Mouse (Mus musculus) forebrain, embryonic 13.5 days (tissue): Measurements from ENCODE around the gene Ccdc15. TPM values are rescaled to one million over a fixed set of nuclear protein-coding genes. Genes with fewer than 3 reads are reported as not detected.

Experiments
- ATAC-seq: fragments of 200-750 bp; cut with Nextera tagmentation; 2 replicates; pipeline ENCODE4 v1.8.0; 2017
- H3K27ac ChIP-seq: fragments of 300-500 bp; sonication (generic); 2 replicates; pipeline ENCODE4 v1.5.1; 2015; ENCODE audit warnings: inconsistent platforms, mild to moderate bottlenecking, moderate library complexity
- H3K27me3 ChIP-seq: fragments of 300-500 bp; sonication (generic); 2 replicates; pipeline ENCODE4 v1.6.1; 2015; ENCODE audit warnings: mild to moderate bottlenecking, inconsistent platforms
- H3K36me3 ChIP-seq: fragments of 300-500 bp; sonication (generic); 2 replicates; pipeline ENCODE4 v1.6.1; 2015; ENCODE audit warnings: mild to moderate bottlenecking, inconsistent platforms; ENCODE audit not compliant: poor library complexity, severe bottlenecking
- H3K4me1 ChIP-seq: fragments of 300-500 bp; sonication (generic); 2 replicates; pipeline ENCODE4 v1.6.1; 2015; ENCODE audit warnings: inconsistent platforms
- H3K4me2 ChIP-seq: fragments of 300-500 bp; sonication (generic); 2 replicates; pipeline ENCODE4 v1.6.1; 2015; ENCODE audit warnings: inconsistent platforms, mild to moderate bottlenecking, moderate library complexity
- H3K4me3 ChIP-seq: fragments of 300-500 bp; sonication (generic); 2 replicates; pipeline ENCODE4 v1.5.1; 2015; ENCODE audit warnings: mild to moderate bottlenecking, inconsistent platforms
- H3K9ac ChIP-seq: fragments of 300-500 bp; sonication (generic); 2 replicates; pipeline ENCODE4 v1.6.1; 2015; ENCODE audit warnings: mild to moderate bottlenecking, inconsistent platforms
- H3K9me3 ChIP-seq: fragments of 300-500 bp; sonication (generic); replicated peaks from 2 replicates; pipeline ENCODE4 v1.6.1; 2016; ENCODE audit warnings: inconsistent platforms
- WGBS: fragments of 180-500 bp; shearing (Covaris S2); methylation state at CpG from one replicate; pipeline ENCODE4 v1.1.7; 2015; 5-methylcytosine and 5-hydroxymethylcytosine counted together
- polyA plus RNA-seq: library from polyadenylated mRNA; unstranded; fragments of >200 nt; fragmentation: Nextera tagmentation; extraction: Ambion mirVana; gene quantifications from 2 replicates; pipeline ENCODE4 v1.2.1, GENCODE M21; 2015

Gene Ccdc15
- polyA plus RNA-seq, 1 experiment from 2014 or later: 9.5 TPM

- H3K27me3 ChIP-seq: no peaks in the 10 kb centered on the region
- 40% methylated on average over 3 of the region's 3 CpGs for WGBS
- H3K4me3 ChIP-seq: no peak overlapping the region
- H3K4me2 ChIP-seq: no peak overlapping the region
- H3K9ac ChIP-seq: no peak overlapping the region
- no peaks in the 10 kb centered on the region for H3K9me3 ChIP-seq
- H3K36me3 ChIP-seq: no peaks in the 10 kb centered on the region
- H3K4me1 ChIP-seq: peaks cover 18% of the 10 kb centered on the region
- ATAC-seq: peak; percentile 84
- H3K27ac ChIP-seq: peak overlapping the region; percentile 48; the same call in 1 of the 2 replicates
These were observed 99.8 kb downstream of the Ccdc15 start for GRCm38 (mm10) chr9:37248381-37248906.

- peaks cover 18% of the 10 kb centered on the region for H3K4me1 ChIP-seq
- H3K9me3 ChIP-seq: no peaks in the 10 kb centered on the region
- H3K27me3 ChIP-seq: no peaks in the 10 kb centered on the region
- no peak overlapping the region for H3K9ac ChIP-seq
- H3K4me2 ChIP-seq: no peak overlapping the region
- no peak for ATAC-seq
- no peak overlapping the region for H3K4me3 ChIP-seq
- H3K27ac ChIP-seq: no peak overlapping the region
- H3K36me3 ChIP-seq: no peaks in the 10 kb centered on the region
These were observed 100.8 kb downstream of the Ccdc15 start for GRCm38 (mm10) chr9:37247429-37247828.

- Histone ChIP-seq H3K4me1 (peaks cover 18% of the 10 kb centered on the region), H3K9me3 (no peaks in the 10 kb centered on the region), H3K27ac (no peak overlapping the region), H3K9ac (no peak overlapping the region), H3K27me3 (no peaks in the 10 kb centered on the region), H3K4me2 (no peak overlapping the region), H3K4me3 (no peak overlapping the region), H3K36me3 (no peaks in the 10 kb centered on the region)
- no peak for ATAC-seq
- WGBS: 95% methylated on average over 1 of the region's 1 CpGs
These were observed 102.4 kb downstream of the Ccdc15 start for GRCm38 (mm10) chr9:37245810-37246209.

GRCm38 (mm10) chr9:37245404-37245803 is 102.8 kb downstream of the Ccdc15 start:
- Histone ChIP-seq H3K4me3 (no peak overlapping the region), H3K27me3 (no peaks in the 10 kb centered on the region), H3K4me1 (peaks cover 18% of the 10 kb centered on the region), H3K36me3 (no peaks in the 10 kb centered on the region), H3K27ac (no peak overlapping the region), H3K4me2 (no peak overlapping the region), H3K9me3 (no peaks in the 10 kb centered on the region), H3K9ac (no peak overlapping the region)
- 73% methylated on average over 2 of the region's 2 CpGs for WGBS
- no peak for ATAC-seq

GRCm38 (mm10) chr9:37244600-37244999 is 103.6 kb downstream of the Ccdc15 start:
- peaks cover 18% of the 10 kb centered on the region for H3K4me1 ChIP-seq
- H3K27ac ChIP-seq: no peak overlapping the region
- no peak overlapping the region for H3K9ac ChIP-seq
- H3K9me3 ChIP-seq: no peaks in the 10 kb centered on the region
- H3K4me3 ChIP-seq: no peak overlapping the region
- H3K4me2 ChIP-seq: no peak overlapping the region
- 70% methylated on average over 1 of the region's 1 CpGs for WGBS
- no peak for ATAC-seq
- no peaks in the 10 kb centered on the region for H3K36me3 ChIP-seq
- H3K27me3 ChIP-seq: no peaks in the 10 kb centered on the region

- no peak overlapping the region for H3K4me3 ChIP-seq
- no peak overlapping the region for H3K9ac ChIP-seq
- no peaks in the 10 kb centered on the region for H3K27me3 ChIP-seq
- H3K27ac ChIP-seq: no peak overlapping the region
- no peaks in the 10 kb centered on the region for H3K36me3 ChIP-seq
- H3K9me3 ChIP-seq: no peaks in the 10 kb centered on the region
- WGBS: 90% methylated on average over 3 of the region's 3 CpGs
- no peak overlapping the region for H3K4me2 ChIP-seq
- peaks cover 5% of the 10 kb centered on the region; the same call in 1 of the 2 replicates for H3K4me1 ChIP-seq
- ATAC-seq: no peak
These were observed 105.5 kb downstream of the Ccdc15 start for GRCm38 (mm10) chr9:37242764-37243163.

GRCm38 (mm10) chr9:37235951-37236737 is 112.1 kb downstream of the Ccdc15 start:
- 76% methylated on average over 4 of the region's 4 CpGs for WGBS
- no peak overlapping the region for H3K27ac ChIP-seq

GRCm38 (mm10) chr9:37232201-37233195 is 115.7 kb downstream of the Ccdc15 start:
- Histone ChIP-seq H3K4me1 (peaks cover 6% of the 10 kb centered on the region; the same call in 1 of the 2 replicates), H3K4me3 (no peak overlapping the region), H3K9me3 (no peaks in the 10 kb centered on the region), H3K27ac (no peak overlapping the region), H3K4me2 (no peak overlapping the region), H3K9ac (peak overlapping the region; percentile 31; the same call in 1 of the 2 replicates), H3K36me3 (no peaks in the 10 kb centered on the region), H3K27me3 (no peaks in the 10 kb centered on the region)
- ATAC-seq: no peak
- 64% methylated on average over 22 of the region's 22 CpGs for WGBS

More at GRCm38 (mm10) chr9:37235951-37236737, 112.1 kb downstream of the Ccdc15 start:
- Histone ChIP-seq H3K27me3 (no peaks in the 10 kb centered on the region), H3K4me1 (no peaks in the 10 kb centered on the region), H3K9me3 (no peaks in the 10 kb centered on the region), H3K4me3 (no peak overlapping the region), H3K4me2 (no peak overlapping the region), H3K36me3 (no peaks in the 10 kb centered on the region), H3K9ac (no peak overlapping the region)
- ATAC-seq: no peak

- Histone ChIP-seq H3K4me3 (no peak overlapping the region), H3K4me2 (no peak overlapping the region), H3K27me3 (no peaks in the 10 kb centered on the region), H3K9ac (no peak overlapping the region), H3K4me1 (peaks cover 6% of the 10 kb centered on the region; the same call in 1 of the 2 replicates), H3K36me3 (no peaks in the 10 kb centered on the region), H3K9me3 (no peaks in the 10 kb centered on the region), H3K27ac (no peak overlapping the region)
- 92% methylated on average over 9 of the region's 9 CpGs for WGBS
- ATAC-seq: no peak; the same call in 1 of the 2 replicates
These were observed 117.6 kb downstream of the Ccdc15 start for GRCm38 (mm10) chr9:37230486-37231195.

- H3K9ac ChIP-seq: no peak overlapping the region
- peaks cover 6% of the 10 kb centered on the region; the same call in 1 of the 2 replicates for H3K4me1 ChIP-seq
- no peak overlapping the region for H3K4me3 ChIP-seq
- ATAC-seq: peak; percentile 91
- 0 out of 2 replicates have a peak, but pooled peaks cover 5% of the 10 kb centered on the region for H3K36me3 ChIP-seq
- no peaks in the 10 kb centered on the region for H3K9me3 ChIP-seq
- no peaks in the 10 kb centered on the region for H3K27me3 ChIP-seq
- WGBS: 6% methylated on average over 1 of the region's 1 CpGs
- no peak overlapping the region for H3K27ac ChIP-seq
- no peak overlapping the region for H3K4me2 ChIP-seq
These were observed 118.3 kb downstream of the Ccdc15 start for GRCm38 (mm10) chr9:37229880-37230325.
